Mouse (Mus musculus): ENCODE results near the gene Oxsm. TPM values are rescaled to one million over a fixed set of nuclear protein-coding genes. Genes with fewer than 3 reads are reported as not detected.

Oxsm gene
- polyA plus RNA-seq, 1 experiment from 2014 or later, result 1.3 TPM

DNA sequence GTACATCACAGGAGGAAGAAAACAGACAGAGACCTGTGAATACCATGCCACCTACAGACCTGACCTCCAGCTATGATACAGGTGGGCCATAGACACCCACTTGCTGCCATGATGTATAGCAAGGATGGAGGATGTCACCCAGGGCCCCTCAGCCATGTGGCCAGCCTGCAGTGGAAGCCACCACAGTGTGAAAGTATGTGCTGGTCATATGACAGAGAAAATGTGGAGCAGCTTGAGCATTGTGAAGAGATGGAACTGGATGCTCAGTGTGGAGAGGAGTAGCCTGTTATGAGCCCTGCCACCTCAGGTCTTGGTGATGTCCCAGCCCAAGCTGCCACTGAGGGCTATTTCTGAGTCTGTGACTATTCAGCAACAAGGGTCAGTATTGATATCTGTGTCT lies 19.0 kb downstream of the Oxsm start:
- DNase-seq (no peak), ATAC-seq (ENCODE audit: low FRiP score, low TSS enrichment) (no peak)
- no peak overlapping the region for H3K27ac ChIP-seq (replicated peaks; ENCODE audit: low read depth, low read length)

DNA sequence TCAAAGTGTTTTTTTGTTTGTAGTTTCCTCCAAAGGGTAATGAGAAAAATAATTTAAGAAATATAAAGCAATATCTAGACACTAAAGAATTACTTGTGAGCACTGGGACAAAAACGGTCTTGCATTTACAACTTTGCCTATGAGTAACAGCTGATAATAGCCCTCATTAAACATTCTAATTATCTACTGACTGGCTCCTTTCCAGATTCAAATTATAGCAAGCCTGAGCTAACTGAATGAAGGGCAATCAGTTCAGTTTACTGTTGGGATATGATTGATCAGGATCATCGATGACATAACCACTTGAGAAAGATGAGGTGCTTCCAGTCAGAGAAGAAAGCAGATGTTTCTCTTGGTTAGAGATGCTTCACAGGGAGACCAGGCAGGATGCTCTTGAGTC lies 20.2 kb downstream of the Oxsm start:
- no peak overlapping the region for H3K4me2 ChIP-seq (ENCODE audit: low read length)
- H3K27me3 ChIP-seq (ENCODE audit: control insufficient read depth, insufficient read depth, low read length), result no peaks in the 10 kb centered on the region
- H3K36me3 ChIP-seq (ENCODE audit: control insufficient read depth, insufficient read depth, low read length), result no peaks in the 10 kb centered on the region
- no peak overlapping the region for H3K27ac ChIP-seq (replicated peaks; ENCODE audit: low read depth, low read length)
- WGBS, result 75% methylated on average over 2 of the region's 2 CpGs
- DNase-seq (peak; percentile 14), ATAC-seq (ENCODE audit: low FRiP score, low TSS enrichment) (no peak)
- no peaks in the 10 kb centered on the region for H3K4me1 ChIP-seq (ENCODE audit: control insufficient read depth, insufficient read depth, low read length)
- no peaks in the 10 kb centered on the region for H3K9me3 ChIP-seq (ENCODE audit: control insufficient read depth, low read length)
- H3K4me3 ChIP-seq (replicated peaks; ENCODE audit: low read depth, low read length), result no peak overlapping the region
- H3K9ac ChIP-seq (replicated peaks; ENCODE audit: low read length), result no peak overlapping the region

More for the DNA sequence above, 19.0 kb downstream of the Oxsm start:
- H3K36me3 ChIP-seq (ENCODE audit: control insufficient read depth, insufficient read depth, low read length), result no peaks in the 10 kb centered on the region
- no peaks in the 10 kb centered on the region for H3K4me1 ChIP-seq (ENCODE audit: control insufficient read depth, insufficient read depth, low read length)
- H3K9me3 ChIP-seq (ENCODE audit: control insufficient read depth, low read length), result no peaks in the 10 kb centered on the region
- H3K27me3 ChIP-seq (ENCODE audit: control insufficient read depth, insufficient read depth, low read length), result no peaks in the 10 kb centered on the region
- no peak overlapping the region for H3K4me2 ChIP-seq (ENCODE audit: low read length)
- no peak overlapping the region for H3K9ac ChIP-seq (replicated peaks; ENCODE audit: low read length)
- H3K4me3 ChIP-seq (replicated peaks; ENCODE audit: low read depth, low read length), result no peak overlapping the region

DNA sequence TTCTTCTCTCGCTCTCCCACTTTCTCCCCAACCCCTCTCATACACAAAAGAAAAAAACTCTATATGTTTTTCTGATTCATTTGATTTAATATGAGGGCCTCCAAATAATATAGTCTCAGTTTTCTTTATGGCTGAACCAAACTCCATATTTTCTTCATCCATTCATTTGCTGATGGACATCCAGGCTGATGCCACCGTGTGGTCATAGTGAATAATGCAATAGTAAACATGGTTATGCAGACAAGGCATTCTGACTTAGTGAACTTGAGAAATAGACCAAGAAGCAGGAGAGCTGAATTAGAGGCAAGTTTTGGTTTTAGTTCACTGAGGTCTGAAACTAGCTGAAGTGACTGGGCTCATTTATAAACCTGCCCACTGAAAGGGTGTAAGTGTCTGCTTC lies 30.6 kb downstream of the Oxsm start:
- no peaks in the 10 kb centered on the region for H3K27me3 ChIP-seq (ENCODE audit: control insufficient read depth, insufficient read depth, low read length)
- H3K9me3 ChIP-seq (ENCODE audit: control insufficient read depth, low read length), result no peaks in the 10 kb centered on the region
- H3K4me1 ChIP-seq (ENCODE audit: control insufficient read depth, insufficient read depth, low read length), result no peaks in the 10 kb centered on the region
- 55% methylated on average over 2 of the region's 2 CpGs for WGBS
- H3K9ac ChIP-seq (replicated peaks; ENCODE audit: low read length), result no peak overlapping the region
- H3K4me2 ChIP-seq (ENCODE audit: low read length), result no peak overlapping the region
- ATAC-seq (ENCODE audit: low FRiP score, low TSS enrichment) (no peak), DNase-seq (peak; percentile 82)
- H3K36me3 ChIP-seq (ENCODE audit: control insufficient read depth, insufficient read depth, low read length), result no peaks in the 10 kb centered on the region
- H3K4me3 ChIP-seq (replicated peaks; ENCODE audit: low read depth, low read length), result no peak overlapping the region
- H3K27ac ChIP-seq (replicated peaks; ENCODE audit: low read depth, low read length), result no peak overlapping the region

DNA sequence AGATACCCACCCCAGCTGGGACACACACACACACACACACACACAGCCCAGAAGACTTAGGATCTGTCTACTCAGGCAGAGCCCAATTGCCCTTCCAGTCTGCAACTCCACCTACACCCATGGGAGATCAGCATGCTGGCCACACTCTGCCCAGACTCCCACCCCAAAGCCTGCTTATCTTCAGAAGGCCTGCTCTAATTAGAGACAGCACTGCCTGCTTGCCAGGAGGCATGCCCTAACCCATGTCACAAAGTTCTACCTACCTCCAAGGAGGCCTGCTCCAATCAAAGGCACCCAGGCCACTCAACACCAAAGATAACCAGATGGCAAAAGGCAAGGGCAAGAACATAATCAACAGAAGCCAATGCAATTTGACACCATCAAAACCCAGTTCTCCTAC lies 41.9 kb downstream of the Oxsm start:
- Histone ChIP-seq H3K4me1 (ENCODE audit: control insufficient read depth, insufficient read depth, low read length) (0 out of 2 replicates have a peak, but pooled peaks cover under 1% of the 10 kb centered on the region), H3K27ac (replicated peaks; ENCODE audit: low read depth, low read length) (no peak overlapping the region), H3K36me3 (ENCODE audit: control insufficient read depth, insufficient read depth, low read length) (no peaks in the 10 kb centered on the region), H3K9ac (replicated peaks; ENCODE audit: low read length) (no peak overlapping the region), H3K9me3 (ENCODE audit: control insufficient read depth, low read length) (no peaks in the 10 kb centered on the region), H3K4me2 (ENCODE audit: low read length) (no peak overlapping the region), H3K4me3 (replicated peaks; ENCODE audit: low read depth, low read length) (no peak overlapping the region), H3K27me3 (ENCODE audit: control insufficient read depth, insufficient read depth, low read length) (no peaks in the 10 kb centered on the region)
- no peak for ATAC-seq (ENCODE audit: low FRiP score, low TSS enrichment)
- DNase-seq, result no peak

GRCm38 (mm10) chr14:16201673-16202072 lies 47.9 kb downstream of the Oxsm start:
- Histone ChIP-seq H3K4me1 (ENCODE audit: control insufficient read depth, insufficient read depth, low read length) (peaks cover 24% of the 10 kb centered on the region), H3K9me3 (ENCODE audit: control insufficient read depth, low read length) (no peaks in the 10 kb centered on the region), H3K4me3 (replicated peaks; ENCODE audit: low read depth, low read length) (no peak overlapping the region), H3K27ac (replicated peaks; ENCODE audit: low read depth, low read length) (peak overlapping the region; percentile 79), H3K27me3 (ENCODE audit: control insufficient read depth, insufficient read depth, low read length) (no peaks in the 10 kb centered on the region), H3K36me3 (ENCODE audit: control insufficient read depth, insufficient read depth, low read length) (no peaks in the 10 kb centered on the region), H3K9ac (replicated peaks; ENCODE audit: low read length) (no peak overlapping the region), H3K4me2 (ENCODE audit: low read length) (peak overlapping the region; percentile 48)
- DNase-seq (peak; percentile 21), ATAC-seq (ENCODE audit: low FRiP score, low TSS enrichment) (peak; percentile 19; the same call in 1 of the 2 replicates)
- 31% methylated on average over 3 of the region's 3 CpGs for whole genome bisulfite sequencing

GRCm38 (mm10) chr14:16200969-16201638 lies 48.5 kb downstream of the Oxsm start:
- Histone ChIP-seq H3K27ac (replicated peaks; ENCODE audit: low read depth, low read length) (peak overlapping the region; percentile 79), H3K9ac (replicated peaks; ENCODE audit: low read length) (peak overlapping the region; percentile 1; the same call in 1 of the 2 replicates), H3K9me3 (ENCODE audit: control insufficient read depth, low read length) (no peaks in the 10 kb centered on the region), H3K27me3 (ENCODE audit: control insufficient read depth, insufficient read depth, low read length) (no peaks in the 10 kb centered on the region), H3K4me1 (ENCODE audit: control insufficient read depth, insufficient read depth, low read length) (peaks cover 24% of the 10 kb centered on the region), H3K4me2 (ENCODE audit: low read length) (peak overlapping the region; percentile 48), H3K36me3 (ENCODE audit: control insufficient read depth, insufficient read depth, low read length) (no peaks in the 10 kb centered on the region), H3K4me3 (replicated peaks; ENCODE audit: low read depth, low read length) (peak overlapping the region; percentile 14; the same call in 1 of the 2 replicates)
- DNase-seq, result peak; percentile 94
- WGBS, result 6% methylated on average over 8 of the region's 8 CpGs
- ATAC-seq (ENCODE audit: low FRiP score, low TSS enrichment), result peak; percentile 92

DNA sequence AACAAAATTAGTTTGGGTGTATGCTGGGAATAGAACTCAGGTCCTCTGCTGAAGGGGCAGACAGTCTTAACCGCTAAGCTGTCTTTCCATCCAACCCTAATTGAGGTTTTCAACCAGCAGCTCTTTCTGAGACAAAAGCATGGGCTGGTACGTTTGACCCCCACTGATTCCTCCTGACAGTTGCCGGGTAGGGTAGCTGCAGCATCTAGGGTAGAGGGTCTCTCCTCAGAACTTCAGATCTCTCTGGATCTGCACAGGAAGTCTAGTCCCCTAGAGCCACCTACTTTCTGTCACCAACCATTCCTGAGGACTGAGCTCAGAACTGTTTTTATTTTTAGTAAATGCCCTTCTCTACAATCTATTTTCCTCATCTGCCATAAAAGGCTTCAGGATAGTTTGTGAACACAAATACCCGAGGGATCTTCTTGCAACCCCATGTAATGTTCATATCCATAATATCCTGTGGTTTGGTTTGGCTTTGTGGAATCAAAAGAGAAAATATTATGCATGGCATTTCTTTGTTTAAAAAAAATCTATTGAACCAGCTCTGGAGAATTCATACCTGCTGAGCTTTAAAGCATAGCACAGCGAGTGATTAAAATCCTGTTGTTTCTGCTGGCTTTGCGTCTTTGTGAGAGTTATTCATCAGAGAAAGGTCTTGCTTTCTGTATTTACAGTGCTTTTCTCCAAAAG lies 49.2 kb downstream of the Oxsm start:
- H3K4me1 ChIP-seq (ENCODE audit: control insufficient read depth, insufficient read depth, low read length), result peaks cover 24% of the 10 kb centered on the region
- no peaks in the 10 kb centered on the region for H3K27me3 ChIP-seq (ENCODE audit: control insufficient read depth, insufficient read depth, low read length)
- H3K4me2 ChIP-seq (ENCODE audit: low read length), result peak overlapping the region; percentile 48
- 8% methylated on average over 6 of the region's 6 CpGs for WGBS
- H3K27ac ChIP-seq (replicated peaks; ENCODE audit: low read depth, low read length), result peak overlapping the region; percentile 79
- no peaks in the 10 kb centered on the region for H3K36me3 ChIP-seq (ENCODE audit: control insufficient read depth, insufficient read depth, low read length)
- DNase-seq, result peak; percentile 61
- 0 out of 2 replicates have a peak overlapping the region, but pooled peaks have one; percentile 1 for H3K9ac ChIP-seq (replicated peaks; ENCODE audit: low read length)
- H3K4me3 ChIP-seq (replicated peaks; ENCODE audit: low read depth, low read length), result peak overlapping the region; percentile 14; the same call in 1 of the 2 replicates
- no peaks in the 10 kb centered on the region for H3K9me3 ChIP-seq (ENCODE audit: control insufficient read depth, low read length)
- peak; percentile 35; the same call in 1 of the 2 replicates for ATAC-seq (ENCODE audit: low FRiP score, low TSS enrichment)

GRCm38 (mm10) chr14:16196518-16196917 lies 53.1 kb downstream of the Oxsm start:
- WGBS, result 62% methylated on average over 4 of the region's 4 CpGs

GRCm38 (mm10) chr14:16195486-16195885 lies 54.1 kb downstream of the Oxsm start:
- 69% methylated on average over 1 of the region's 1 CpGs for WGBS
- no peaks in the 10 kb centered on the region for H3K36me3 ChIP-seq (ENCODE audit: control insufficient read depth, insufficient read depth, low read length)
- no peaks in the 10 kb centered on the region for H3K9me3 ChIP-seq (ENCODE audit: control insufficient read depth, low read length)
- no peak for ATAC-seq (ENCODE audit: low FRiP score, low TSS enrichment)
- no peaks in the 10 kb centered on the region for H3K27me3 ChIP-seq (ENCODE audit: control insufficient read depth, insufficient read depth, low read length)
- H3K4me1 ChIP-seq (ENCODE audit: control insufficient read depth, insufficient read depth, low read length), result peaks cover 8% of the 10 kb centered on the region
- no peak overlapping the region for H3K4me3 ChIP-seq (replicated peaks; ENCODE audit: low read depth, low read length)
- no peak overlapping the region for H3K9ac ChIP-seq (replicated peaks; ENCODE audit: low read length)
- no peak overlapping the region for H3K27ac ChIP-seq (replicated peaks; ENCODE audit: low read depth, low read length)
- DNase-seq, result no peak
- no peak overlapping the region for H3K4me2 ChIP-seq (ENCODE audit: low read length)

More at GRCm38 (mm10) chr14:16196518-16196917, 53.1 kb downstream of the Oxsm start:
- no peak overlapping the region for H3K4me3 ChIP-seq (replicated peaks; ENCODE audit: low read depth, low read length)
- H3K9me3 ChIP-seq (ENCODE audit: control insufficient read depth, low read length), result no peaks in the 10 kb centered on the region
- H3K4me1 ChIP-seq (ENCODE audit: control insufficient read depth, insufficient read depth, low read length), result peaks cover 14% of the 10 kb centered on the region
- H3K36me3 ChIP-seq (ENCODE audit: control insufficient read depth, insufficient read depth, low read length), result no peaks in the 10 kb centered on the region
- no peak overlapping the region for H3K9ac ChIP-seq (replicated peaks; ENCODE audit: low read length)
- ATAC-seq (ENCODE audit: low FRiP score, low TSS enrichment) (no peak), DNase-seq (peak; percentile 83)
- H3K27me3 ChIP-seq (ENCODE audit: control insufficient read depth, insufficient read depth, low read length), result no peaks in the 10 kb centered on the region
- H3K4me2 ChIP-seq (ENCODE audit: low read length), result no peak overlapping the region
- H3K27ac ChIP-seq (replicated peaks; ENCODE audit: low read depth, low read length), result no peak overlapping the region
